Mouse (Mus musculus): ENCODE measurements around the gene Scarf1. TPM values are rescaled to one million over a fixed set of nuclear protein-coding genes. Genes with fewer than 3 reads are reported as not detected.

Gene Scarf1
- total and polyA plus RNA-seq, 3 experiments = 0.15 to 0.28 TPM; not detected in 1

DNA sequence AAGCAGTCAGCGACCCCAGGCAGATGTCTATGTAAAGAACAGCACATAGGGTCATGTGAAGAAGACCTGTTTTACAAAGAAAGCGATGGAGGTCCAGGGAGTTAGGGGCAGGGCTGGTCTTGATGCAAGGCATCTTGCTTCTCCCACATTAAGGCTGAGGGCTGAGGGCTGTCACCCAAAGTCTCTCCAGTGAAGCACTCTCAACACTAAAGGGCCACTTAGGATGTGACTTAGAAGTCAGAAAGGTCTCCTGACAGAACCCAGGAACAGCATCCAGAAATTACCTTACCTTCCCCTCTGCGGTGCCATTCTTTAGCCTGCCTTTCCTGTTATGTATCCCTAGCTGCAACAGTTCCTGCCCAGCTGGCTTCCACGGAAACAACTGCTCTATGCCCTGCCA lies 8.3 kb downstream of the Scarf1 start:
- H3K9ac ChIP-seq (ENCODE audit: control insufficient read depth, low read depth, low read length, poor library complexity, severe bottlenecking) = no peak overlapping the region
- H3K27me3 ChIP-seq (ENCODE audit: control insufficient read depth in 1 of 2, insufficient read depth in 2 of 2, low read length in 2 of 2) = no peaks in the 10 kb centered on the region
- no peak overlapping the region for H3K27ac ChIP-seq (ENCODE audit: control insufficient read depth, low read depth, low read length)
- H3K4me3 ChIP-seq (ENCODE audit: control insufficient read depth in 1 of 2, insufficient read depth in 1 of 2, low read depth in 2 of 2, low read length in 2 of 2) = no peak overlapping the region
- no peak for DNase-seq (ENCODE audit: low read depth, low spot score)
- no peaks in the 10 kb centered on the region for H3K4me1 ChIP-seq (ENCODE audit: control insufficient read depth in 1 of 2, insufficient read depth in 2 of 2, low read length in 2 of 2)
- no peaks in the 10 kb centered on the region for H3K79me2 ChIP-seq (ENCODE audit: control insufficient read depth, insufficient read depth, low read length, poor library complexity)
- no peaks in the 10 kb centered on the region for H3K36me3 ChIP-seq (ENCODE audit: control insufficient read depth in 1 of 2, insufficient read depth in 2 of 2, low read length in 2 of 2)
- no peaks in the 10 kb centered on the region for H3K9me3 ChIP-seq (replicated peaks; ENCODE audit: insufficient read depth, low read length)
- no peak for TF ChIP-seq EP300 (IDR thresholded peaks at IDR 0.05; ENCODE audit: low read depth in 1 of 2, low read length in 2 of 2)
- TF ChIP-seq ZC3H11A (IDR thresholded peaks at IDR 0.05; ENCODE audit: low read depth, low read length) = no peak

DNA sequence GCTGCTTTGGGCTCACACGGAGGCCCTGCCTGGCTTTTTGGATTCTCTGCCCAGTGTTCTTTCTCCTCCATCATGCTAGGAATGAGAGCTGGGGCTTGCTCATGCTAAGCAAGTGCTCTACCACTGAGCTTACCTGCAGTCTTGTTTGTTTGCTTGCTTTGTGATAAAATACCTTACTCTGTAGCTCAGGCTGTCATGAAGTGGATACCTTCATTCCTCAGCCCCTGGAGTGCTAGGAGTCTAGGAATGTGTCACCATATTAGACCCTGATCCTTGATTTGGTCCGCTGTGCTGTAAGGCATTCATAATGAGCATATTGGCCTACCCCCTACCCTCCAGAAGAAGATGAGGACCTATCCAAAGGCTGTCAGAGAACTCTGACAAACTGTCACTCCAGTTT lies 9.5 kb downstream of the Scarf1 start:
- Histone ChIP-seq H3K27ac (ENCODE audit: control insufficient read depth, low read depth, low read length) (no peak overlapping the region), H3K4me1 (ENCODE audit: control insufficient read depth in 1 of 2, insufficient read depth in 2 of 2, low read length in 2 of 2) (no peaks in the 10 kb centered on the region), H3K79me2 (ENCODE audit: control insufficient read depth, insufficient read depth, low read length, poor library complexity) (no peaks in the 10 kb centered on the region), H3K4me3 (ENCODE audit: control insufficient read depth in 1 of 2, insufficient read depth in 1 of 2, low read depth in 2 of 2, low read length in 2 of 2) (no peak overlapping the region), H3K9ac (ENCODE audit: control insufficient read depth, low read depth, low read length, poor library complexity, severe bottlenecking) (no peak overlapping the region), H3K9me3 (replicated peaks; ENCODE audit: insufficient read depth, low read length) (no peaks in the 10 kb centered on the region), H3K27me3 (ENCODE audit: control insufficient read depth in 1 of 2, insufficient read depth in 2 of 2, low read length in 2 of 2) (no peaks in the 10 kb centered on the region), H3K36me3 (ENCODE audit: control insufficient read depth in 1 of 2, insufficient read depth in 2 of 2, low read length in 2 of 2) (no peaks in the 10 kb centered on the region)
- TF ChIP-seq ZC3H11A (IDR thresholded peaks at IDR 0.05; ENCODE audit: low read depth, low read length) (no peak), ZKSCAN1 (IDR thresholded peaks at IDR 0.05; ENCODE audit: low read depth, low read length) (no peak), NELFE (IDR thresholded peaks at IDR 0.05; ENCODE audit: low read depth, low read length) (no peak), TBP (IDR thresholded peaks at IDR 0.05; ENCODE audit: low read depth, low read length) (no peak), SMC3 (IDR thresholded peaks at IDR 0.05; ENCODE audit: low read depth, low read length) (no peak), E2F4 (IDR thresholded peaks at IDR 0.05; ENCODE audit: borderline replicate concordance, low read depth, low read length) (no peak), MYB (IDR thresholded peaks at IDR 0.05; ENCODE audit: low read depth, low read length) (no peak), MXI1 (IDR thresholded peaks at IDR 0.05; ENCODE audit: low read depth, low read length) (no peak), TAL1 (IDR thresholded peaks at IDR 0.05; ENCODE audit: low read length) (no peak), CHD1 (IDR thresholded peaks at IDR 0.05; ENCODE audit: low read depth, low read length) (no peak), MAX (IDR thresholded peaks at IDR 0.05; ENCODE audit: low read length) (no peak), MAZ (IDR thresholded peaks at IDR 0.05; ENCODE audit: low read depth, low read length) (no peak), ELF1 (IDR thresholded peaks at IDR 0.05; ENCODE audit: low read depth, low read length) (no peak), TCF12 (IDR thresholded peaks at IDR 0.05; ENCODE audit: low read depth, low read length) (no peak), MEF2A (IDR thresholded peaks at IDR 0.05; ENCODE audit: extremely low read depth, insufficient replicate concordance, low read depth, low read length, poor library complexity, severe bottlenecking) (no peak), ZNF384 (IDR thresholded peaks at IDR 0.05; ENCODE audit: low read depth, low read length) (no peak), CTCF (IDR thresholded peaks at IDR 0.05 in 2 of 3, conservative IDR thresholded peaks at IDR 0.05 in 1 of 3; ENCODE audit: control insufficient read depth in 1 of 3, insufficient read depth in 1 of 3, low read depth in 2 of 3, low read length in 3 of 3, poor library complexity in 1 of 3, severe bottlenecking in 1 of 3) (no peak)
- DNase-seq (ENCODE audit: low read depth, low spot score) = no peak

Data from MEL (cell line).